Mouse (Mus musculus) myocyte (in vitro differentiated cells): ENCODE results near the gene Sirt7.

Experiments used
- POLR2A ChIP-seq: IDR thresholded peaks from one replicate; pipeline ENCODE4 v1.6.1; 2011; ENCODE audit warnings: low read depth, mild to moderate bottlenecking, control low read depth, moderate library complexity; ENCODE audit not compliant: insufficient read length
- REST ChIP-seq: IDR thresholded peaks from one replicate; pipeline ENCODE4 v1.6.1; 2011; ENCODE audit warnings: mild to moderate bottlenecking, control low read depth, moderate library complexity; ENCODE audit not compliant: insufficient read depth, insufficient read length
- SRF ChIP-seq: IDR thresholded peaks from one replicate; pipeline ENCODE4 v1.6.1; 2011; ENCODE audit warnings: low read depth; ENCODE audit not compliant: control insufficient read depth, insufficient read length
- TCF12 ChIP-seq: IDR thresholded peaks from one replicate; pipeline ENCODE4 v1.6.1; 2011; ENCODE audit warnings: mild to moderate bottlenecking, control low read depth; ENCODE audit not compliant: poor library complexity, insufficient read depth, severe bottlenecking
- USF1 ChIP-seq: IDR thresholded peaks from one replicate; pipeline ENCODE4 v1.6.1; 2011; ENCODE audit warnings: low read depth, mild to moderate bottlenecking, control low read depth, moderate library complexity

DNA sequence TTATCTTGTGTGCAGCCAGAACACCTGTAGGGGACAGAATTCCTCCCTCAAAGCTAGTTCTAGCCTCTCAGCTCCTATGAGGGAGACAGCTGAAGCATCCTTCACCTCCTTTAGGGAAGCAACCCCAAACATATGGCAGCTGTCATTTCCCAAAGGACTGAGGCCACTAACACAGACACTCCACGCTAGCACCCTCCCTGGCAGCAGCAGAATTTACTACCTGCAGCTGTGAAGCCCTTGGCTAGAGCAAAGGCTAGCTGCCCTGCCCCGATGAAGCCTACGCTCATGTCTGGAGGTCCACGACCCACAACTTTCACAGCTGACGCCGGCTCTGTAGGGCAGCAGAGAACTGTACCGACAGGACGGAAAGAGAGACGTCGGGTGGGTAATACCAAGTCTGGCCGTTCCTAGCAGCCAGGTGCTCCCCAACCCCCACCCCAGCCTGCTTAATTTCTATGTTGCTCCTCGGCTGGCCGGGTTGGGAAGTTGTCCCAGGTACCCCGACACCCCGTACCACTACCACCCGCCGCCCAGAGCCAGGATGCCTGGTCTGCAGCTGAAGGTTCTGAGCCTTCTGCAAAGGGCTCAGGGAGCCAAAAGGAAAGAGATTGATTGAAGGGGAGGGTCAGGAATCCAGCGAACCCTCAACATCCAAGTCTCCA, 18.0 kb upstream of the Sirt7 start:
- TF ChIP-seq POLR2A, result peak; percentile 54
- TF ChIP-seq REST, result no peak
- TF ChIP-seq TCF12, result peak; percentile 33
- no peak for TF ChIP-seq USF1
- TF ChIP-seq SRF, result no peak
